Mouse (Mus musculus): ENCODE results near the gene Elp5. TPM values are rescaled to one million over a fixed set of nuclear protein-coding genes. Genes with fewer than 3 reads are reported as not detected.

Elp5 gene
- polyA plus RNA-seq (2011; ENCODE audit: insufficient read depth, insufficient read length, low replicate concordance, missing spikeins), result 27.2 and 50.6 TPM in 2 replicates

DNA sequence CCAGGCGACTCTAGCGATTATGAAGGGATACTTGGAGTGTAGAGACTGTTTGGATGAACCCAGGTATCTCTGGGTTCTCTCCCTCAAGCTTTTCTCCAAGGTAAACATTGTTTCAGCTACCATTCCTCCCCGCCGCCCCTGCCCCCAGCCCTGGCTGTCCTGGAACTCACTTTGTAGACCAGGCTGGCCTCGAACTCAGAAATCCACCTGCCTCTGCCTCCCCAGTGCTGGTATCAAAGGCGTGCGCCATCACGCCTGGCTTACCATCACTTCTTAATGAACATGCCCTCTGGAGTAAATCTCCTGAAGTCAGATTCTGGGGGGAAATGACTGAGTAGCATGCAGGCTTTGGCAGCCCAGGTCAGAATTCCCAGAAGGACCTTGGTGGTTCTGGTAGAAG is at the start of gene Elp5:
Gene Elp5, minus strand, starts transcription at position 293 of the 400 bp plus-strand sequence.
- peak within 1 kb of the TSS; percentile 85 for H3K27ac ChIP-seq (ENCODE audit: control insufficient read depth, insufficient read depth, low read depth, low read length, poor library complexity)
- H3K4me3 ChIP-seq (replicated peaks; ENCODE audit: control insufficient read depth, low read depth, low read length), result peak within 1 kb of the TSS; percentile 72
- no peaks in the 10 kb centered on the region; the same call in 1 of the 2 replicates for H3K4me1 ChIP-seq (ENCODE audit: control insufficient read depth, insufficient read depth, low read length)
- TF ChIP-seq POLR2A (IDR thresholded peaks at IDR 0.05; ENCODE audit: borderline replicate concordance, control insufficient read depth, low read depth, low read length), result no peak
- WGBS, result 63% methylated on average over 8 of the region's 8 CpGs

DNA sequence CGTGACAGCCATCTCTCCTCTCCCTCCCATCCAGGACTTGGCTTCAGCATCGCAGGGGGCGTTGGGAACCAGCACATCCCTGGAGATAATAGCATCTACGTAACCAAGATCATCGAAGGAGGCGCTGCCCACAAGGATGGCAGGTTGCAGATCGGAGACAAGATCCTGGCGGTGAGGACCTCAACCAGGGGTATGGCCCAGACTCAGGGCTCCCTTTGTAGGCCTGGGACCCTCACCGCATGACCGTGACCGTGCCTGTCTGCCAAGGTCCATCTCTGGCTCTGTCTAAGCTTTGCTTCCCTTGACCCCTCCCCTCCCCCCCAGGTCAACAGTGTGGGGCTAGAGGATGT is 49.0 kb upstream of the Elp5 start:
- TF ChIP-seq CTCF (IDR thresholded peaks at IDR 0.05; ENCODE audit: control insufficient read depth, insufficient read depth, low read length) (no peak), POLR2A (IDR thresholded peaks at IDR 0.05; ENCODE audit: borderline replicate concordance, control insufficient read depth, low read depth, low read length) (no peak)
- 93% methylated on average over 11 of the region's 11 CpGs for WGBS
- no peak overlapping the region for H3K4me3 ChIP-seq (replicated peaks; ENCODE audit: control insufficient read depth, low read depth, low read length)
- H3K27ac ChIP-seq (ENCODE audit: control insufficient read depth, insufficient read depth, low read depth, low read length, poor library complexity), result no peak overlapping the region
- no peaks in the 10 kb centered on the region; the same call in 1 of the 2 replicates for H3K4me1 ChIP-seq (ENCODE audit: control insufficient read depth, insufficient read depth, low read length)

DNA sequence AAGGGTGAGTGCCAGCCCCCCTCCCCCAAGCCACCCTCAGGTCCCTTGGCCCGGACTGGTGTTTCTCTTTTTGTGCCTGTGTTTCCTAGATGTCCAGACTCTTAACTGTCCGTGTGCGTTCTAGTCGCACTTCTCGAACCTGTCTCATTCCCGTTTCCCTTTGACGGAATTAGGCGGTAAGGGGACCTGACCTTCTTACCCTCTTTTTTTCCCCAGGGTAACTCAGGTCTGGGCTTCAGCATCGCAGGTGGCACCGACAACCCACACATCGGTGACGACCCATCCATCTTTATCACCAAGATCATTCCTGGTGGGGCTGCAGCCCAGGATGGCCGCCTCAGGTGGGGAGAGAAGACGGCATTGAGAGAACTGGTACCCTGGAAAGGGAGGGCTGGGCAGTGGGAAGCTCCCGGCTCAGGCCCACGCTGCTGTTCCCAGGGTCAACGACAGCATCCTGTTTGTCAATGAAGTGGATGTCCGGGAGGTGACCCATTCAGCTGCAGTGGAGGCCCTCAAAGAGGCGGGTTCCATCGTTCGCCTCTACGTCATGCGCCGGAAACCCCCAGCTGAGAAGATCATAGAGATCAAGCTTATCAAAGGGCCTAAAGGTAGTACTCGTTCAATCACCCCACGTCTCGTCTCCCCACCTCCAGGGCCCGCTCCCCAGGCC is 48.5 kb upstream of the Elp5 start:
- WGBS, result 88% methylated on average over 28 of the region's 28 CpGs
- no peak overlapping the region for H3K4me3 ChIP-seq (replicated peaks; ENCODE audit: control insufficient read depth, low read depth, low read length)
- no peak for TF ChIP-seq CTCF (IDR thresholded peaks at IDR 0.05; ENCODE audit: control insufficient read depth, insufficient read depth, low read length)
- TF ChIP-seq POLR2A (IDR thresholded peaks at IDR 0.05; ENCODE audit: borderline replicate concordance, control insufficient read depth, low read depth, low read length), result no peak
- H3K27ac ChIP-seq (ENCODE audit: control insufficient read depth, insufficient read depth, low read depth, low read length, poor library complexity), result no peak overlapping the region
- no peaks in the 10 kb centered on the region; the same call in 1 of the 2 replicates for H3K4me1 ChIP-seq (ENCODE audit: control insufficient read depth, insufficient read depth, low read length)

DNA sequence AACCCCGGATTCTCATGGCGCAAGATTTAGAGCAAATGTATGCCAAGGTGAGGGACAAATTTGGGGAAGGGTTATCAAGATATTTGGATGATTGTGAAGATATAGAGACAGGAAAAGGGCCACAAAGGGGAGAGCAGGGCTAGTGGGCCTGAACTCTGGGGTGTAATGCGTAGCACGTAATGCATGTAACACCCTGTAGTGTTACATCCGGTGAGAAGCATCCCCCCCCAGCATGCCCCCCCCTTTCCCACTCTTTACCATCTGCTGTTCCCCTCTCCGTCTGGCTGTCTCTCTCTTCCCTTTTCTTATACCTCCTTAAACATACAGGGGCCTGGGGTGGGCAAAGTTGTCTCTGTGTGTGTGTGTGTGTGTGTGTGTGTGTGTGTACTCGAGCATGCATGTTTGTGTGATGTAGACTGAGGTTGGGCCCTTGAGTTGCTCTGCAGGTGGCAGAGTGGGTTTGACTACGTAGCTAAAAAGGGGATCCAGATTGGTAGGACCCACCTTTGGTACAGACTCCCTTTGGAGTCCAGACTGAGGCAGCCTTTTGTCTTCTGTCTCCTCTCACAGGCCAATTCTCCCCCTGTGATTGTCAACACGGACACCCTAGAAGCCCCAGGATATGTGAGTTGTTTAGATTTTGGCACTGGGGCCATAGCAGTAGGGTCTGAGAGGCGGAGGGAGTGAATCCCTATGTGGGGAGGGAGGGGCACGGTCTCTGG is 47.7 kb upstream of the Elp5 start:
- Histone ChIP-seq H3K27ac (ENCODE audit: control insufficient read depth, insufficient read depth, low read depth, low read length, poor library complexity) (peak overlapping the region; percentile 24; the same call in 1 of the 2 replicates), H3K4me1 (ENCODE audit: control insufficient read depth, insufficient read depth, low read length) (no peaks in the 10 kb centered on the region; the same call in 1 of the 2 replicates), H3K4me3 (replicated peaks; ENCODE audit: control insufficient read depth, low read depth, low read length) (no peak overlapping the region)
- WGBS, result 53% methylated on average over 11 of the region's 11 CpGs
- TF ChIP-seq CTCF (IDR thresholded peaks at IDR 0.05; ENCODE audit: control insufficient read depth, insufficient read depth, low read length) (no peak), POLR2A (IDR thresholded peaks at IDR 0.05; ENCODE audit: borderline replicate concordance, control insufficient read depth, low read depth, low read length) (no peak)

DNA sequence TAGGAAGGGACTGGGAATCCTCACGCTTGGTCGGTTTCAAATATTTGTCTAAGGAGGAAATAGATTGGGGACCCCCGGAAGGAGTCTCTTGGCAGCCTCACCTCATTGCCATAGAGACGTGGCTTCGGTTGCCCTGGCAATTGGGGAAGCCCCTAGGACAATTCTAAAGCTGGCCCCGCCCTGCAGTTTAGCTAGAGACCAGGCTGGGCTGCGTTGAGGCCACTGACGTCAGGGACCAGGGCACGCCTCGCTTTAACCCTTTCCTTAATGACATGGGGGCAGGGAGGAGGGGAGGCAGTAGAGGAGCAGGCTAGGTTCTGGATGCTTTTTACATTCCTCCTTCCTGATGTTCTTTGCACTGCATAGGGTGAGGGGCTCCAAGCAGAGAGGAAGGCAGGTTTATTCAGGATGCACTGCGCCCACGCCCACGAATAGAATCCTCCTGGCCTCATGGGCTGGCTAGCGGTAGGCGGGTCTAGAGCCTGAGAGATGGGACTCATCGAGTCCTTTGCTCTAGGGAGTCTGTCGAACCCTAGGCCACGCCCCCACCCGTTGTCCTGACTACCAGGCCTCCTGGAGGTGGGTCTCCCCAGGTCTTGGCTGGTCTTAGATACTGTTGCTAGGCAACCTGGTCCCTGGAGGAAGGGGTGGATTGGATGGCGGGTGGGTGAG is 46.9 kb upstream of the Elp5 start:
- H3K4me1 ChIP-seq (ENCODE audit: control insufficient read depth, insufficient read depth, low read length), result no peaks in the 10 kb centered on the region; the same call in 1 of the 2 replicates
- H3K27ac ChIP-seq (ENCODE audit: control insufficient read depth, insufficient read depth, low read depth, low read length, poor library complexity), result no peak overlapping the region
- no peak overlapping the region for H3K4me3 ChIP-seq (replicated peaks; ENCODE audit: control insufficient read depth, low read depth, low read length)
- WGBS, result 12% methylated on average over 20 of the region's 20 CpGs
- TF ChIP-seq POLR2A (IDR thresholded peaks at IDR 0.05; ENCODE audit: borderline replicate concordance, control insufficient read depth, low read depth, low read length) (no peak), CTCF (IDR thresholded peaks at IDR 0.05; ENCODE audit: control insufficient read depth, insufficient read depth, low read length) (no peak)

DNA sequence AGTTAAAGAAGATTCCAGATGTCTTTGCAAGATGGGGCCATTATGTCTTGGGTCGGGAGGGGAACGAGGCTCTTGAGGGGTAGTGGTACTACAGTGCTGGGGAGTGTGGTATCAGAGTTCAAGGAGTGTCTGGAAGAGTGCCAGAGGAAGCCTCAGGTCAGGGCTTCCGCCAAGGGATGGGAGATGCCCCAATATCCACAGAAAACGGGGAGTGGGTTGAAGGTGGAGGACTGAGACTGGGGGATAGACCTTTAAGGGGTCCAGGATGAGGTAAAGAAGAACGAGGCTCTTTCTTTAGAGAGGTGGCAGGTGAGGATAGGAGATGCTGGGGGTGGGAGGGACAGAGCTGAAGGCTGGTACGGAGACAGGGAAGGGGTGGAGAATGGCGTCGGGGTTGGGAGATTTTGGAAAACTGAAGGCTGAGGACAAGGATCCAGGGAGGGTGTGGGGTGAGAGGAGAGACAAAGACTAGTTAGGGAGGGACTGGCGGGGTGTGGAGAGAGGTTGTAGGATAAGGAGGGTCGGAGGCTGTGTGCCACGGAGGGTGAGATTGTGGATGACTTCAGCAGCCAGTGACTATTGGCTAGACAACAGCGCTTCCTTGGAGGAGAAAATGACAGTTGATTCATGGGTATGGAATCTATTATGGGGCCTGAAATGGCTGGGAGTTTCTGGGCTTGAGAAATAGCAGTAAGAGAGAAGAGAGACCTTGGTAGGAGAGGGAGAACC is 46.2 kb upstream of the Elp5 start:
- 50% methylated on average over 12 of the region's 12 CpGs for WGBS
- H3K4me1 ChIP-seq (ENCODE audit: control insufficient read depth, insufficient read depth, low read length), result no peaks in the 10 kb centered on the region; the same call in 1 of the 2 replicates
- no peak overlapping the region for H3K4me3 ChIP-seq (replicated peaks; ENCODE audit: control insufficient read depth, low read depth, low read length)
- H3K27ac ChIP-seq (ENCODE audit: control insufficient read depth, insufficient read depth, low read depth, low read length, poor library complexity), result no peak overlapping the region
- TF ChIP-seq CTCF (IDR thresholded peaks at IDR 0.05; ENCODE audit: control insufficient read depth, insufficient read depth, low read length) (no peak), POLR2A (IDR thresholded peaks at IDR 0.05; ENCODE audit: borderline replicate concordance, control insufficient read depth, low read depth, low read length) (no peak)

DNA sequence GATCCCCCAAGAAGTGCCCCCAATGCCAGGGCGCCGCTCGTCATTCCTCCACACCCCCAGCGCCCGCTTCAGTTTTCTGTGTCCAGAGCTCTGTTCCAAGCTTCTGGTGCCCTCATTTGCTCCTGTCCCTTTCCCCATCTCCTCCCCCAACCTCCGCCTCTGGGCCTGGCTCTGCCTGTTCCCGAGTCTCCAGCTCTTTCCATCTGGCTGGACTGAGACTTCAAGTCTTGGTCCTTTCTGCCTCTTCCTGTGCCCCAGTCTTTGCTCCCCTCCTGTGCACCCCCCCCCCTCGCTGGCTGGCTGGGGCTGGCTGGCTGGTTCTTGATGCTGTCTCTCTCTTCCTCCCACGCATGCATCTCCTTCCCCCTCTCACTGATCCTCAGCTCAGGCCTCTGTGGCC is 45.1 kb upstream of the Elp5 start:
- H3K4me3 ChIP-seq (replicated peaks; ENCODE audit: control insufficient read depth, low read depth, low read length), result no peak overlapping the region
- TF ChIP-seq POLR2A (IDR thresholded peaks at IDR 0.05; ENCODE audit: borderline replicate concordance, control insufficient read depth, low read depth, low read length) (no peak), CTCF (IDR thresholded peaks at IDR 0.05; ENCODE audit: control insufficient read depth, insufficient read depth, low read length) (no peak)
- WGBS, result 74% methylated on average over 9 of the region's 9 CpGs
- H3K4me1 ChIP-seq (ENCODE audit: control insufficient read depth, insufficient read depth, low read length), result no peaks in the 10 kb centered on the region; the same call in 1 of the 2 replicates
- no peak overlapping the region for H3K27ac ChIP-seq (ENCODE audit: control insufficient read depth, insufficient read depth, low read depth, low read length, poor library complexity)
